Mouse (Mus musculus): ENCODE measurements around the gene Plin4.
A peak's percentile ranks its signal among the peaks of the same experiment; 100 is the strongest.
"Not testable (repeated sequence)": the region's sequence is repeated elsewhere in the genome, so short reads cannot be mapped to it uniquely, and the experiment has no call there.

Plin4 gene

DNA sequence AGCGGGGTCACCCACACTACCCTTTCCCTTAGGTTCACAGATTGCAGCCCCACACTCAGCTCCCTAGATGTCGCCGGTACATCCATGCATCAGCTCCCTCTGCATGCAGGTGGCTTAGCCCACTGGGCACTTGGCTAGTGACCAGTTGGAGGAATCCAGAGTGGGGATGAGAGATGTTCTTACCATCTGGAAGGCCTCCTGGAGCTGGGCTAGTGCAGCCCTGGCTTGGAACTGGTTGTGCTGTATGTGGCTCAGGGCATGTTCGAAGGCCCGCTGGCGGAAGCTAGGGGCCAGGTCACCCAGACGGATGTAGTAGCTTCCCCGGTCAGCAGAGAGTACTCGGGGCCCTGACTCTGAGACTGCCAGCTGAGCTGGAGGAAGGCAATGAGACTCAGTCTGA lies 6.7 kb downstream of the Plin4 start:
- no peak for DNase-seq (ENCODE audit: low read depth, low spot score)

DNA sequence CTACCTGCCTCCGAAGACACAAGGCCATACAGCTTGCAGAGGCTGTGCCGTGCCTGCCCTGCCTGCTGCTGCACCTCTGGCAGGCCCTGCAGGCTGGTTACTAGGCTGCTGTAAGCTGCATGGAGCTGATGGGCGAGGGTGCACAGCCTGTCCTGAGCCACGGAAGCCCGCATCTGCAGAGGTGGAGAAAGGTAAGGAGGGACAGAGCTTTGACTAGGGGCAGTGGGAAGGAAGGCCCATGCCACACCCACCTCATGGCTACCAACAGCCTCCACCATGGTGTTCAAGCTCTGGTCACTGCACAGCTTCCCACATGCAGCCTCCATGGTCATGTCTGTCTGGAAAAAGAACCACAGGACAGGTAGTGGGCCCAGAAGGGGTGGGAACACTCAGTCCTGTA lies 7.4 kb downstream of the Plin4 start:
- no peak for DNase-seq (ENCODE audit: low read depth, low spot score)

DNA sequence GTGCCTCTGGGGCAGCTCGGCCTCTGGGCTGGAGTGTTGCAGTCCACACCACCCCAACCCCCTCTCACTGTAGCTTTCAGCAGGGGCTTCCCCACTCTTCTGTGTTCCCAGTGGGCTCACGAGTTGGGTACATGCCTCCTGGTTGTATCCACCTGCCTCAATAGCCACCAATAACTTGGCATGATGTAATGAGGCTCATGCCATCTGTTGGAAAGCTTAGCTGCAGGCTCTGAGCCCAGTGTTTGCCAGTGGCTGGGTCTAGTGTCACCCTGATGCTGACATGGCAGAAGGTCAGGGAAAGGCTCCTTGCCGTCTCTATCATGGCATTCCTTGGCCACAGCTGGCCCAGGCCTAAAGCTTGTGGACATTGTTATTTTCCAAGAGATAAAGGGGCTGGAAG lies 8.8 kb downstream of the Plin4 start:
- no peak for DNase-seq (ENCODE audit: low read depth, low spot score)

DNA sequence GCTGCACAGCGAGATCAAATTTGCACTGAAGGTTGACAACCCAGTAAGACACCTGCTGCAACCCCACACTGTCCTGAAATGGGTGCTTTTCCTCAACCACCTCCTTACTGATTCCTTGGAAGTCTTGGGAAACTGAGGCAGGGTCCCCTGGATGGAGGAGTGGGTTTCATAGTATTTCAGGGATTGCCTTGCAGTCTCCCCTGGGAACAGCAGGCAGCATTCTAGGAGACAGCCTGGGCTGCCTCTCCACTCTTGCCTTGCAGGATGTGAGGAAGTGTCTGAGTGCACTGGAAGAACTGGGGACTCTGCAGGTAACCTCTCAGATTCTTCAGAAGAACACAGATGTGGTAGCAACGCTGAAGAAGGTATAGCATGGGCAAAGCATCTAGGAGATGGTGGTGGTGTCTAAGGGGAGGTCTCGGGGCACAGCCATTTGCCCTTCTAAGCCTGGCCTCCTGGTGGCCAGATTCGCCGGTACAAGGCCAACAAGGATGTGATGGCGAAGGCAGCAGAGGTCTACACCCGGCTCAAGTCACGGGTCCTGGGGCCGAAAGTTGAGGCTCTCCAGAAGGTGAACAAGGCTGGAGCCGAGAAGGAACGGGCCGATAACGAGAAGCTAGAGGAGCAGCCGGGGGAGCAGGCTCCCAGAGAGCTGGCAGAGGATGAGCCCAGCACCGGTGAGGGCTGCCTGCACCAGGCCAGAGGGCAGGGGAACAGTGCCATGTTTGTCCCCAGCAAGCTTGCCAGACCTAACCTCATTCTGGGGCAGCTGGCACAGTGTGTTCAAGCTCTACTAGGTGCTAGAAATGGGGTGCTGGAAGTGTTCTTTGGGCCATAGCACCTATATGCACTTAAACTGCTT lies 10.7 kb downstream of the Plin4 start:
- peak; percentile 19 for DNase-seq (ENCODE audit: low read depth, low spot score)

DNA sequence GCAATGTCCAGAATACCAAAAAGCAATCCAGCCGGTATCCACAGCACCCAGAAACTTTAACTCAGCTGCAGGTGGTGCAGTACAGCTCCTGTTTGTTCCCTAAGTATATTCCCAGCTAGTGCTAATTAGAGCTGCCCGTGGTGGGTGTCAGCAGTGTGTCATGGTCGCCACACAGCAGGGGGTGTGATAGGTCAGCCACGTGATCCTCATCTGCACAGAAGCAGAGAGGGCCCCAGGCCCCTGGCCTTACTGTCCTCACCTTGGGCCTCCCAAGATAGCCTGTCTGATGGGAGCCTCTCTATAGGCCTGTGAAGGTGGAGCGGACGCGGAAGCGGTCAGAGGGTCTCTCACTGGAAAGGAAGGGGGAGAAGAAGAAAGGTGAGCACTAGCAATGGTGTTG lies 11.4 kb downstream of the Plin4 start:
- DNase-seq (ENCODE audit: low read depth, low spot score): no peak

DNA sequence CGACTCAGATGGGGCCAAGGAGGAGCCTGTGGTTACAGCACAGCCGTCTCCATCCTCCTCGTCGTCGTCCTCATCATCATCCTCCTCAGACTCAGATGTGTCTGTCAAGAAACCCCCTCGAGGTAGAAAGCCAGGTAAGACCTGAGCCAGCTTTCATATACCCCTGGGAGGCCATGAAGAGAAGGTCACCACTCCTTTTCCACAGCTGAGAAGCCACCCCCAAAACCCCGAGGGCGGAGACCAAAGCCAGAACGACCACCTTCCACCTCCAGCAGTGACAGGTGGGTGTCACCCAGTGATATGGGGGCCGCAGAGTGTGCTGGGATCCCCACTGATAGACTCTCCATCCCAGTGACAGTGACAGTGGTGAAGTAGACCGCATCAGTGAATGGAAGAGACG lies 12.7 kb downstream of the Plin4 start:
- no peak for DNase-seq (ENCODE audit: low read depth, low spot score)

DNA sequence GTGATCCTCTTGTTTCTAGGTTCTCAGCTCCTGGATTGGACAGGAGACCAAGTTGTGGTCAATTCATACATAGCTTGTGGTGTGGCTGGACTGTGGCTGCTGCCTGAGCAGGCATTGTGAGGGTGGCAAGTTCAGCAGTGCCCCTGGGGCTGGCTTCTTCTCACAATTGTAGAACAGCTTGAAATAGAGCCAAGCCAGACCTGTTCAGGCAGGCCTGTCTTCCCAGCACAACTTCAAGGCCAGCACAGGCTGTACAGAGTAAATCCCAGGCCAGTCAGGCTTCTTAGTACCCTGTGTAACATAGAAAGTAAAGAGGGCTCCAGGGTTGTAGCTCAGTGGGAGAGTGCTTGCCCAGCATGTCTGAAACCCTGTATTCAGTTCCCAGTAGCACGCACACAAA lies 16.8 kb downstream of the Plin4 start:
- no peak for DNase-seq (ENCODE audit: low read depth, low spot score)

DNA sequence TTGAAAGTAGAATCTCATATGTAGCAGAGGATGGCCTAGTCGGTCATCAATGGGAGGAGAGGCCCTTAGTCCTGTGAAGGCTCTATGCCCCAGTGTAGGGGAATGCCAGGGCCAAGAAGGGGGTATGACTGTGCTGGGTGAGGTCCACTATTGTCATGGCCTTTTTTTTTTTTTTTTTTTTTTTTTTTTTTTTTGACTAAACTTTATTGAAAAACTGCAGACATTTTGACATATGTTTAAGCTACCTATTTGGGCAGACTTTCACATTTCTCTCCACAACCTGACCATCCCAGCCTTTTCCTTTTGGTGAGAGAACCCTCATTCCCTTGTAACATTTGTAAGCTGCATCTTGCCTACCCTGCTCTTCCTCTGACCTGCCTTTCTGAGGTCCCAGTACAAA lies 17.3 kb downstream of the Plin4 start:
- DNase-seq (ENCODE audit: low read depth, low spot score): no peak

DNA sequence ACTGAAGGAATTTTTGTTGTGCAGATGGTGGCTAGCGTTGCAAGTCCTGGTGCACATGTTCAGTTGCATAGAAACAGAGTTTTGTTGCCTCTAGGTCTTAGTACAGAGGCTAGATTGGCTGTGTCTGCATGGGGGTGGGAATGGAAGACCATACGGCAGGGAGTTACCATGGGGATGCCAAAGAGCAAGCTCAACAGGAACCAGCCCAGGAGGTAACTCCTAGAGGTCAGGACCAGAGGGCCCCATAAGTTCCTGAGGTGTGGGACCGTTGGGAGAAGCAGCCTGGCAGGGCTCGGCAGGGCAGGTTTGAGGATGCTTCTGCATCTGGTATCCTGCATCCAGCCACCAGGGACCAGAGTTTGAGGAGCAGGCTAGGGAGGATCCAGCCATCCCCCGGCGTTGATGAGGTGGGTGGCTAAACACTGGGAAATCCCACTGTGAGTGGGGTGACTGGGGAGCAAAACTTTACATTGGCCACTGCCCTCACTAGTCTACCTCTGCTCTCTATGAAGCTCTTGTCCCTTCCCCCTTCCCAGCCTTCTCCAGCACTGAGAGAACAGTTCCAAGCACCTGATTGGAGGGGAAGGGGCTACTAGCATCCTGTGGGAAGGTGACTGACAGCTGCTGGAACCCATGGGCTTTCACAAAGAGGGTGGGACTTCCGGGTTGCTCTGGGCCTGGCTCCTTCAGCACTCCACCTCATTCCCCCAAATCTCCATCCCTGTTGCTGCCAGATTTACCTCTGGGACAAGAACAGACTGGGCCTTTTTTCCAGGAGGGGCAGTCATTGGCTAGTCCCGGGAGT lies 28.6 kb downstream of the Plin4 start:
- peak; percentile 94 for DNase-seq (ENCODE audit: low read depth, low spot score)

DNA sequence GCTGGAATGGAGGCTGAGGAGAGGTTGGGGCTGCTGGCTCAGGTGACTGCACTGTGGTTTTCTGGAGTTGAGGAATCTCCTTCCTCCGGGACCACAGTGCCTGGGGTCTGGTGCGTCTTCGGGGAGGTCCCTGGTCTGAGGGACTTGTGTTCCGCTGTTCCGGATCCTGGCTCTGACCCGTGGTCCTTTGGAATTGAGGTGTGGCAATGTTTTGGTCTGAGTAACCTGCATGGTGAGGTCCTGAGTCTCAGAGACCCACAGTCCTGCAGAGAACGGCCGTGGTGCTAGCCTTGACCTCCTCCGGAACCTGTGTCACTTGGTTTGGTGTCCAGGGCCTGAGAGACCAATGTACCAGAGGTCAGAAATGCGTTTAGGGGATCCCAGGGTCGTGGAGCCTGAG lies 29.7 kb downstream of the Plin4 start:
- no peak for DNase-seq (ENCODE audit: low read depth, low spot score)

DNA sequence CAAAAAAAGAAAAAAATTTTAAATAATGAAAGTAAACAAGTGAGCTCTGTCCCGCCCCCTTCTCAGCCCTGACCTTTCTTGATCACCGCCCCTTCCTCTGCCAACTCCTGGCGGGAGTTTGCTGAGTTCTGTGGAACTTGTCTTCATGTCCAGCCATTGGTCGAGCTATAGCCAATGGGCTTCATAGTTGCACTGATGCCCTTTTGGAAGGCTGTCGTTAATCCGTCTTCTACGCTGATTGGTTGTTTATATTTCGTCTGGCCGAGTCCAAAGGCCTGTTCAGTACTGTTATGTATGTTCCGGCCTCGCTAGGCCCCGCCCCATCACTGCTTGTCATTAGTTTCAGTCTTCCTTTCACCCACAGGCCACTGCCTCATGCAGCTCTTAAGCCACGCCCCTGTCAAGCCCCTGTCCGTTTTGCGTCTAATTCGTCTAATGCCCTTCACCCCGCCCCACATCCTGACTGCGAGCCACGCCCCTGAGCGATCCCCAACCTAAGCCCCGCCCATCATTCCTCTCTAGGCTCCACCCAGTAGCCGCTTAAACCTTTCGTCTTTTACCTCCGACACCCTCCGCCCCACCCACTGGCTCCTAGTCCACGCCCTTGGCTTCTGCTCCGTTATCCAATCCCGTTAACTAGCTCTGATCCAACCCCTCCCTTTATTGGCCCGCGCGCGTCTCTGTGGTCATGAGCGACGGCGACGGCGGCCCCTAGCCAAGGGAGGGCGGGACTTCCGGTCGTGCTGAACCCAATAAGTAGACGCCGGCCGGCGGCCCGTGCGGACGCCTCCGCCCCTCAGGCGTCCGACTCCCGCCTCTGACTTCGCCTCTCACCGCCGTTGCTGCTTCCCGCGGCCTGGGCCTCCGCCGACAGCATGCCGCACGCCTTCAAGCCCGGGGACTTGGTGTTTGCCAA lies 30.5 kb downstream of the Plin4 start, which contains the start of gene Hdgfl2:
Gene Hdgfl2, plus strand, starts transcription at position 755 of the 916 bp plus-strand sequence.
- DNase-seq (ENCODE audit: low read depth, low spot score): peak; percentile 100

DNA sequence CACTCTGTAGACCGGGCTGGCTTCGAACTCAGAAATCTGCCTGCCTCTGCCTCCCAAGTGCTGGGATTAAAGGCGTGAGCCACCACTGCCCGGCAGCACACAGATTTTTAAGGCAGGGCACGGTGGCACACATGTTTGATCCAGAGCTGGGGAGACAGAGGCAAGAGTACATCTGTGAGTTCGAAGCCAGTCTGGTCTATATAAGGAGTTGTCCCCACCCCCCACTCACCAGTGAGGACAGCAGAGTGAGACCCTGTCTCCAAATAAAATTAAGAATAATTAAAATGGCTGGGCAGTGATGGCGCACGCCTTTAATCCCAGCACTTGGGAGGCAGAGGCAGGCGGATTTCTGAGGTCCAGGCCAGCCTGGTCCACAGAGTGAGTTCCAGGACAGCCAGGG lies 31.2 kb downstream of the Plin4 start:
- DNase-seq (ENCODE audit: low read depth, low spot score): not testable (repeated sequence)

DNA sequence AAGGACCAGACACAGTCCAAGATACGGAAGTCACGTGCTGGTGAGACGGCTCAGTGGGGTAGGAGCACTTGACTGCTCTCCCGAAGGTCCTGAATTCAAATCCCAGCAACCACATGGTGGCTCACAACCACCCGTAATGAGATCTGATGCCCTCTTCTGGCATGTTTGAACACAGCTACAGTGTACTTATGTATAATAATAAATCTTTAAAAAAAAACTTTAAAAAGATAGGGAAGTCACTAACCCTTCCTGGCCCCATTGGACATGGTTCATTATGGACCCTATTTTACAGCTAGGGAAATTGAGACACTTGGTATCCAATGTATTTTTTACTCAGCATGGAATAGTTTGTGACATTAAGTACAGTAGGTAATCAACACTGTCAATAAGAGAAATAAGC lies 32.1 kb downstream of the Plin4 start:
- DNase-seq (ENCODE audit: low read depth, low spot score): no peak

DNA sequence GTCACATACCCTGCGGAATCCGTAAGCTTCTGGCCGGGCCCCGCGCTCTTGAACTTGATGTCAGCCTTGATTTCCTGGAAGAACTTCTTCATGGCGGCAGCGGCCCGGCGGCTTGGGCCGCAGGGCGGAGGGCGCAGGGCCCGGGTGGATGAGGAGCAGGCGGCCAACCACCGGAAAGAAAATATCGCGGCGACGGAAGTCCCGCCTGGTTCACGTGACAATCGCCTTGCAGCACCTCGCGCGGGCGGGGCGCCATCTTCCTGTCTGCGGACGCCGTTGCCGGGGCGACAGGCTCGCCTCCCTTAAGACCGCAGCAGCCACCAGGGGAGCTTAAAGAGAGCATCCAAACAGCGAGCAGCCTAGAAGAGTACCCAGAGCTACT lies 34.8 kb downstream of the Plin4 start, which contains the start of gene Ubxn6:
Gene Ubxn6, minus strand, starts transcription at position 202 of the 382 bp plus-strand sequence.
- DNase-seq (ENCODE audit: low read depth, low spot score): peak; percentile 99

DNA sequence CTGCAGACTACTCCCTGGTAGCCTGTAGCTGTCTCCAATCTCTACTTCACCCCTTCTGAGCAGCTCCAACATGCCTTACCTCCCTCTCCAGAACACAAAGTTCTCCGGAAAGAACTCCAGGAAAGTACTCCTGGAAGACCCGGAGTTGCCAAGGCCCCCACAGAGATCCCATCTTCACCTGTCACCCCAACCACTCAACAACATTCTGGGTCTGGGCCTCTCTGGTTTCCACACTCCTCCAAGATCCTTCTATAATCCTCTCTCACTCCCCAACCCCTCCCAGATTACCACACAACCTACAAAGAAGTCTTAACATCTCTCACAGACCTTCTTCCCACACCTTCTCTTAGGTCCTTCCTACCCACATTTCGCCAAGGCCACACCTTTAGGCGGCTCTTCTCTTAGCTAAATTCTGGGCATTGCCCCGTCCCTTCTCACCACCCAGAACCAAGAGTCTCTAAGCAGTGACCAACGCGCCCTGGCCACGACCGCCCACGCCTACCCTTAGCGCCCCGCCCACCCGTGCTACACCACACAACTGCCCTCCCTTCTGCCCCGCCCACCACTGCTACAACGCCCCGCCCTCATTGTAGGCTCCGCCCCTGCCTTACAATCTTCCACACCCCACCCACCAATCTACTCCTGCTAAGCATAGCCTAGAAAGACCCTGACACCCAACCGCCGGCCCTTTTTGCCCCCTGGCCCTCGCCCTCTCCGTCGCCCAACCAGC lies 35.3 kb downstream of the Plin4 start:
- DNase-seq (ENCODE audit: low read depth, low spot score): peak; percentile 97

DNA sequence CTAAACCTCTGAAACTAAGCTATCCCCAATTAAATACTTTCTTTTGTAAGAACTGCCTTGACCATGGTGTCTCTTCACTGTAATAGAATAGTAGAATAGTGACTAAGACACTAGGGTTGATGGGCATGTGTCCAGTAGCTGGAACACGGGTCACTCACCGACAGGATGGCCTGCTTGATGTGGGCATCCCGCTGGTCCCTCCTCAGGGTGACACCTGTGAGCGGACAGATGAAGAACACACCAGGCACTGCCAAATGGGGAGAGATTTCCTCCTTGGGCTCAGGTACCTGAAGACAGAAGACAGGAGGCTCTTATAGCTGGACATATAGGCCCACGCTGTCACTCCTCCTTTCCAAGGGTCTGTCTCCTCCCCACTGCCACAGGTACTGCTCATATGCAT lies 37.4 kb downstream of the Plin4 start:
- no peak for DNase-seq (ENCODE audit: low read depth, low spot score)

DNA sequence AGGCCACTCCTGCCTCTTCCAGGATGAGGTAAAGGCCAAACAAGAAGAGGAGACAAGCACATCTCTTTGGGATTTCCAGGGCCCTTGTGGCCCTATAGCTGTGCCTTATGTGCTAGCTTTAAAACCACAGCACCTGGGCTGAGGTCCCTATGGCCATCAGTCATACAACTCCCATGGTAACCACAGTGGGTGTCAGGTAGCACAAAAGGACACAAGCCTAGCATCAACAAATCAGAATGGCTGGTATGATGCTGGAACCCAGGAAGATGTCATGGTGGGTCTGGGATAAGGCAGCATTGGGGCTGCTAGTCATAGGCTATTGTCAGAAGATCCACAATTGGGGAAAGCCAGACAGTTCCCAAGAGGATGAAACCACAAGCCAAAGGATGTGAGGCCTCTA lies 38.5 kb downstream of the Plin4 start:
- no peak for DNase-seq (ENCODE audit: low read depth, low spot score)

DNA sequence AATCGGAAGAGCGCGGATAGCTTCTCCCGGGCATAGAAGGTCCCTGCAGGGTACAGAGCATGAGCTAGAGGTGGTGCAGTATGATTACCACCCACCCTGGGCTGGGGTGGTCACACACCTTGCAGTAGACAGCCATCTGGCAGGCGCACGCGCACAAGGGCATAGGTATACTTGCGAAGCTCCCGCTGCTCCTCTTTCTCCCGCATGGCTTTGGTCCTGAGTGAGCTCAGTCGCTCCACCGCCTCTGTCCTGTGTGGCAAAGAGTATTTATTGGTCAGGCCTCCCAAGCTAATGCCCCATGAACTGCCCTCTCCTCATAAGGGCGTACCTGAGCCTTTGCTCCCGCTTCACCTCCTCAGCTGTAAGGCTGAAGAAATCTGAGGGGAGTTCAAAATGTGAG lies 40.5 kb downstream of the Plin4 start:
- peak; percentile 42 for DNase-seq (ENCODE audit: low read depth, low spot score)

DNA sequence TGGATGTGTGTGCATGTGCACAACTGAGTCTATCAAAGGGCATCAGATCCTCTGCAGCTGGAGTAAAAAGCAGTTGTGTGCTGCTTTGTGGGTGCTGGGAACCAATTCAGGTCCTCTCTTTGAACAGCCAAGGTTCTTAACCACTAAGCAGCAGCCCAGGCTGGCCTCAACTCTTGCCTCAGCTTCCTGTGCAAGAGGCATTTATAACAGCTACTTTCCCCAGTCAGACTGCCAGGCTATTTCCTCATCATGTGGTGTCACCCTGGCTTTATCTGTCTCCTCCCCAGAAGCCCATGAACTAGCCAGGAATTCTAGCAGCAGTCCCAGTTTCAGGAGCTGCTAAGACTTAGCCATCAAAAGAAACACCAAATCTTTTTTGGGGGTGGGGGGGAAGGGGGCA lies 43.2 kb downstream of the Plin4 start:
- DNase-seq (ENCODE audit: low read depth, low spot score): no peak

DNA sequence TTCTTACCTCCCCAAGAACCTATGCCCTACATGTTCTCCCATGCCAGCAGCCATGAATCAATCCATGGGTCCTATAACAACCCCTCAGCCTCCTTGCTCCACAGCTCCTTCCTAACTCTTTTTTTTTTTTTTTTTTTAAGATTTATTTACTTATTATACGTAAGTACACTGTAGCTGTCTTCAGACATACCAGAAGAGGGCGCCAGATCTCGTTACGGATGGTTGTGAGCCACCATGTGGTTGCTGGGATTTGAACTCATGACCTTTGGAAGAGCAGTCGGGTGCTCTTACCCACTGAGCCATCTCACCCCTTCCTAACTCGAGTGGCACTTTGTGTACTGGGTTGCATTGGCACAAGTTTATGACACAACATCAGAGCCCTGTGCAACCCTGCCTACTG lies 43.9 kb downstream of the Plin4 start:
- DNase-seq (ENCODE audit: low read depth, low spot score): peak; percentile 38

DNA sequence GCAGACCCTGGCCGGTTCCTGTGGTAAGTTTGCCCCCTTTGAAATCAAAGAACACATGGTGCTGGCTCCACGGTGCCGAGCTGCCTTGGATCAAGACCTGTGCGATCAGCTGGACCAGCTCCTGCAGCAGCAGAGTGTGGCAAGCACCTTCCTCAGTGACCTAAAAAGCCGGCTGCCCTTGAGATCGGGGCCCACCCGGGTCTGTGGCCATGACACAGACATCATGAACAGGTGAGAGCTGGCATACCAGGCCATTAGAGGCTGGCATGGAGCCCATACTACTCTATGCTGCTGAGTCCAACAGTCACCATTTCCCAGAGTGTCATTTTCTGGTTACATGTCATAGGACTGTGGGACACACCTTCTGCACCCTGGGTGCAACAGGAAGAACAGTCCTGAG lies 47.5 kb downstream of the Plin4 start:
- no peak for DNase-seq (ENCODE audit: low read depth, low spot score)
